Mouse (Mus musculus) cortical plate, adult 2 months (tissue): ENCODE results near the gene Tmem160.

ENCODE experiments used
- CTCF ChIP-seq: fragments of 200-500 bp; IDR thresholded peaks from 2 replicates; pipeline ENCODE4 v1.5.1; 2011; ENCODE audit warnings: mild to moderate bottlenecking, control low read depth, low read length; ENCODE audit not compliant: insufficient read depth; ENCODE audit errors: extremely low read depth
- POLR2A ChIP-seq: fragments of 200-500 bp; IDR thresholded peaks from 2 replicates; pipeline ENCODE4 v1.6.1; 2011; ENCODE audit warnings: mild to moderate bottlenecking, low read length, control low read depth; ENCODE audit not compliant: insufficient read depth; ENCODE audit errors: extremely low read depth

DNA sequence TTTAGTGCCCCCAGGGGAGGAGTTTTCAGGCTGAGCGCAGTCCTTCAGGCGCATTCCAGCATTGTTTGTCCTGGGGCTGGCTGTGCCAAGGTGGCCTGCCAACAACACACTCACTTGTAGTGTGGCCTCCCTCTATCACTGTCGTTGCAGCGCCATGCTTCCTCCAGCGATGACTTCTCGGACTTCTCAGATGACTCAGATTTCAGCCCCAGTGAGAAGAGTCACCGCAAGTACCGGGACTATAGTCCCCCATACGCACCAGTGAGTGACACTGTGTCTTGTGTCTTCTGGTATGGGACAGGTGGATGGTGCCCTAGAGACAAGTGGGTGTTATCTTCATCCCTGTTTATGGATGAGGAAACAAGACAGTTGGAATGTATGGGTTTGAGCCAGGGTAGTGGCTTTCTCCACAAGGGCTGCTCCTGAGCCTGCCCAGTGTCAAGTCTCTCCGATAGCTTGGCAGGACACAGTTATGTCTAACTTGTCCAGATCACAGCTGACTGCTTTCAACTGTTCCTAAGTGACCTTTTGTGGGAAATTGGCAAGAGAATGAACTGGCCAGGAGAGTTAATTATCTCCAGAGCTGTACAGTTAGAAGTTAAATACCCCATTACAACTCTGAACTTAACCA, 35.3 kb upstream of the Tmem160 start:
- TF ChIP-seq CTCF = no peak
- TF ChIP-seq POLR2A = no peak
